Mouse (Mus musculus) C2C12 (cell line): Measurements from ENCODE around the gene Ccz1.

ENCODE experiments used
- CEBPB ChIP-seq: IDR thresholded peaks from one replicate; pipeline ENCODE4 v1.6.1; 2011; ENCODE audit warnings: low read depth, mild to moderate bottlenecking, control low read depth, moderate library complexity
- CTCF ChIP-seq: IDR thresholded peaks from one replicate; pipeline ENCODE4 v1.5.1; 2011; ENCODE audit not compliant: control insufficient read depth, insufficient read depth, insufficient read length
- FOSL1 ChIP-seq: IDR thresholded peaks from one replicate; pipeline ENCODE4 v1.8.0; 2011; ENCODE audit warnings: mild to moderate bottlenecking, low read length; ENCODE audit not compliant: poor library complexity, insufficient read depth, severe bottlenecking
- MAX ChIP-seq: IDR thresholded peaks from one replicate; pipeline ENCODE4 v1.6.1; 2011; ENCODE audit warnings: mild to moderate bottlenecking, control low read depth
- MYOG ChIP-seq: IDR thresholded peaks from one replicate; pipeline ENCODE4 v1.6.1; 2011; ENCODE audit not compliant: control insufficient read depth, insufficient read length; ENCODE audit errors: extremely low read depth
- USF1 ChIP-seq: IDR thresholded peaks from one replicate; pipeline ENCODE4 v1.6.1; 2011; ENCODE audit warnings: low read depth, mild to moderate bottlenecking, control low read depth, moderate library complexity

- TF ChIP-seq USF1: no peak
- no peak for TF ChIP-seq CTCF
- no peak for TF ChIP-seq MYOG
- no peak for TF ChIP-seq CEBPB
- TF ChIP-seq MAX: no peak
- no peak for TF ChIP-seq FOSL1
These were observed 22.0 kb downstream of the Ccz1 start for GRCm38 (mm10) chr5:143992661-143993060.
